Mouse (Mus musculus) C2C12 (cell line): ENCODE results near the gene Gja6. TPM values are rescaled to one million over a fixed set of nuclear protein-coding genes. Genes with fewer than 3 reads are reported as not detected.

Experiments
- H3K27me3 ChIP-seq: one replicate; pipeline ENCODE4 v1.6.1; 2011; ENCODE audit not compliant: control insufficient read depth, insufficient read depth, insufficient read length
- H3K36me3 ChIP-seq: one replicate; pipeline ENCODE4 v1.6.1; 2011; ENCODE audit not compliant: control insufficient read depth, insufficient read depth
- H3K4me3 ChIP-seq: one replicate; pipeline ENCODE4 v1.5.1; 2011; ENCODE audit warnings: mild to moderate bottlenecking, control low read depth; ENCODE audit not compliant: poor library complexity, insufficient read depth, severe bottlenecking
- H3K79me2 ChIP-seq: one replicate; pipeline ENCODE4 v1.6.1; 2011; ENCODE audit not compliant: control insufficient read depth, insufficient read depth
- H3K79me3 ChIP-seq: one replicate; pipeline ENCODE4 v1.6.1; 2011; ENCODE audit warnings: low read depth, control low read depth
- H3ac ChIP-seq: one replicate; pipeline ENCODE3; 2011; ENCODE audit warnings: low read depth; ENCODE audit not compliant: control insufficient read depth, insufficient read length
- CEBPB ChIP-seq: IDR thresholded peaks from one replicate; pipeline ENCODE4 v1.6.1; 2011; ENCODE audit warnings: low read depth, mild to moderate bottlenecking, control low read depth, moderate library complexity
- CTCF ChIP-seq: IDR thresholded peaks from one replicate; pipeline ENCODE4 v1.5.1; 2011; ENCODE audit not compliant: control insufficient read depth, insufficient read depth, insufficient read length
- FOSL1 ChIP-seq: IDR thresholded peaks from one replicate; pipeline ENCODE4 v1.8.0; 2011; ENCODE audit warnings: mild to moderate bottlenecking, low read length; ENCODE audit not compliant: poor library complexity, insufficient read depth, severe bottlenecking
- MAX ChIP-seq: IDR thresholded peaks from one replicate; pipeline ENCODE4 v1.6.1; 2011; ENCODE audit warnings: mild to moderate bottlenecking, control low read depth
- MYOD1 ChIP-seq: IDR thresholded peaks from one replicate; pipeline ENCODE4 v1.6.1; 2011; ENCODE audit warnings: low read depth; ENCODE audit not compliant: control insufficient read depth, insufficient read length
- MYOG ChIP-seq: IDR thresholded peaks from one replicate; pipeline ENCODE4 v1.6.1; 2011; ENCODE audit not compliant: control insufficient read depth, insufficient read length; ENCODE audit errors: extremely low read depth
- USF1 ChIP-seq: IDR thresholded peaks from one replicate; pipeline ENCODE4 v1.6.1; 2011; ENCODE audit warnings: low read depth, mild to moderate bottlenecking, control low read depth, moderate library complexity
- long read RNA-seq, 2 experiments: library from polyadenylated mRNA; unstranded; transcript quantifications; one replicate each; pipeline ENCODE4 v2.0.0; 2019 to 2020
- polyA plus RNA-seq: library from polyadenylated mRNA; unstranded; fragments of >200 nt; fragmentation: generic; extraction: Trizol; gene quantifications from one replicate; pipeline ENCODE4 v1.2.1, GENCODE M21; 2012; ENCODE audit warnings: missing spikeins

Gja6 gene
- 0.01 TPM for polyA plus RNA-seq
- long read RNA-seq, experiment 1 = 0 reads
- long read RNA-seq, experiment 2 = 0 reads

DNA sequence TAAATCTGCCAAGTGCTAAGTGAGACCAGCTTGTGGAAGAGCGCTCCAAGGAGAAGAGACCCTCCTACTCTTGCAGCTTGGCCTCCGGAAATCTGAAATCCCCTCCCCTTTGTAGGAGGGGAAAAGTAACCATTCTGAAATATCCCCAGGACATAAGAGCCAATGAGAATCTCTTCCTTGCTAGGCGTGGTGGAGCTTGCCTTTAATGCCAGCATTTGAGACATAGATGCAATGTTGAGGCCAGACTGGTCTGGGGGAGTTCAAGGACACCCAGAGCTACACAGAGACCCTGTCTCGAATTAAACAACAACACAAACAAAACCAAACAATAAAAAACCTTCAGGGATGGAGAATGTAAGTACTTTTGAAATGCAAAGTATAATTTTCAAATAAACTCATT lies at the start of gene Gja6:
Gene Gja6 (minus strand): TSS at position 101 of the 400 bp plus-strand sequence.
- no peak within 1 kb of the TSS for H3K4me3 ChIP-seq
- H3K36me3 ChIP-seq = no peaks in the 10 kb centered on the region
- no peaks in the 10 kb centered on the region for H3K79me2 ChIP-seq
- no peaks in the 10 kb centered on the region for H3K79me3 ChIP-seq
- no peak for TF ChIP-seq MYOD1
- no peak for TF ChIP-seq USF1
- TF ChIP-seq CTCF = no peak
- TF ChIP-seq MAX = no peak
- TF ChIP-seq FOSL1 = no peak
- no peak for TF ChIP-seq MYOG
- no peak for TF ChIP-seq CEBPB
- H3K27me3 ChIP-seq = no peaks in the 10 kb centered on the region
- no peak within 1 kb of the TSS for H3ac ChIP-seq

DNA sequence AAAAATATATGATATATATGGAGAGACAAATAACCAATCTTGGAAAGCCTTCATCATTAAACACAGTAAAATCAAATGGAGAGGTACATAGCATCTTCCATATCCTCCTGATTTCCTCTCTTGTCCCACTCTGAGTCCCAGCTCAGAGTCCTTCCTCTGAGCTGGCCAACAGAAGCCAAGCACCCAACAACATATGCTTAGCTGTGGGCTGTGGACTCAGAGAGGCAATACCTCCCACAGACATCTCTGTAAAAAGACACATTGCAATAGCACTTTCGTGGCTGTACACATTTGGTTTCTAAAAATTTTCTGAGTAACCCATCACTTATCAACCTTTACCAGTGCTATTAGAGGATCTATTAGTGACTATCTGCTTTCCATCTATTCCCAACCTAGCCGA lies 42.7 kb upstream of the Gja6 start:
- TF ChIP-seq FOSL1 = no peak
- TF ChIP-seq MAX = no peak
- no peak for TF ChIP-seq USF1
- Histone ChIP-seq H3K27me3 (no peaks in the 10 kb centered on the region), H3ac (no peak overlapping the region)

DNA sequence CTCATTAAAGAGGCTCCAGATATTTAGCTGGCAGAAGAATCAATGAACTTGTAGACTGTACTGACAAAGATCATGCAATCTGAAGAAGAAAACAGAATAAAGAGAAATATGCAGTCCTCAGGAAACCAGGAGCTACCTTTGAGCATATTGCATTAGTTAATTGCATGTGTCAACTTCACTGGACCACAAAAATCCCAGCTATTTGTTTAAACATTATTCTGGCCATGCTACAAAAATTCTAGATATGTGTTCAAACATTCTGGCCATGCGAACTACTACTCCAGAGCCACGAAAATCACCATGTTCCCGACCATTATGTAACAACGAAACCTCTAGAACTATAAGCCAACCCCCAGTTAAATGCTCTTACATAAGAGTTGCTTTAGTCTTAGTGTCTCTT lies 37.9 kb upstream of the Gja6 start:
- no peak for TF ChIP-seq USF1
- TF ChIP-seq MYOG = no peak
- TF ChIP-seq FOSL1 = no peak
- TF ChIP-seq MYOD1 = no peak
- TF ChIP-seq MAX = no peak
- TF ChIP-seq CEBPB = no peak
- no peak for TF ChIP-seq CTCF
- no peak overlapping the region for H3K4me3 ChIP-seq
- H3K79me3 ChIP-seq = no peaks in the 10 kb centered on the region
- no peaks in the 10 kb centered on the region for H3K36me3 ChIP-seq
- no peaks in the 10 kb centered on the region for H3K27me3 ChIP-seq
- H3ac ChIP-seq = no peak overlapping the region
- no peaks in the 10 kb centered on the region for H3K79me2 ChIP-seq

More for the DNA sequence above, 42.7 kb upstream of the Gja6 start:
- Histone ChIP-seq H3K79me3 (no peaks in the 10 kb centered on the region), H3K79me2 (no peaks in the 10 kb centered on the region), H3K36me3 (no peaks in the 10 kb centered on the region), H3K4me3 (no peak overlapping the region)

DNA sequence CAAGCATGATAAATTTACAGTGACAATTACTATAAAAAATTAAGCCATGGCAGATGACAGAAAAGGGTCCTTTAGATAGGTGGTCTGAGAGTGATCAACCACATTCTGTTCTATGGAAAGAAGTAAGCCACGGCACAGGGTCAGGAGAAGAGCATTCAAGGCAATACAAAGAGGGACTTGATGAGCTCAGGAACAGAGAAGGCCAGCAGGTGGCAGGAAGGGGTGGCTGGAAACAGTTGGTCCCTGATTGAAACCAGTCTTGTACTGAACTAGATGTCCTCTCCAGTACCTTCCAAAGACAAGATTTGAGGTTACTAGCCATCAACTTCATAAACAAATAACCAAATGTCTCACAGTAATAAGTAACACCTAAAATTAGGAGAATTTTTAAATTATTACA lies 28.7 kb upstream of the Gja6 start:
- Histone ChIP-seq H3K79me3 (no peaks in the 10 kb centered on the region), H3K4me3 (no peak overlapping the region), H3K79me2 (no peaks in the 10 kb centered on the region), H3K27me3 (no peaks in the 10 kb centered on the region), H3ac (no peak overlapping the region), H3K36me3 (no peaks in the 10 kb centered on the region)
- TF ChIP-seq MYOD1 = no peak
- TF ChIP-seq CTCF = no peak
- TF ChIP-seq USF1 = no peak
- TF ChIP-seq CEBPB = no peak
- TF ChIP-seq MYOG = no peak
- TF ChIP-seq FOSL1 = no peak
- no peak for TF ChIP-seq MAX

DNA sequence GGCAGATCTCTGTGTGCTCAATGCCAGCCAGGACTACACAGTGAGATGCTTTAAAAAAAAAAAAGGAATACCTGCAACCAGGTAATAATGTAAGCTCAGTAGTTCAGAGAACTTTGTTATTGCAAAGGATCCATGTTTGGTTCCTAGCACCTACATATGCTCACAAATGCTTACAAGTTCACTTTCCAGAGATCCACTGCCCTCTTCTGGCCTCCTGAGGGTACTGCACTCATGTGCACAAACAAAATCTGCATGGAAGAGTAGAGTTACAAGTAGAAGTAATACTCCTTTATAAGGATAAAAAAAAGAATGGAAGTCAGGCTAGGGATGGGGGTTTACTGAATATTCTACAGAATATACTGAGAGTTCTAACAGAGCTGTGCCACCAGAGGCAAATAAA lies 23.8 kb upstream of the Gja6 start:
- H3K27me3 ChIP-seq = no peaks in the 10 kb centered on the region
- no peak overlapping the region for H3K4me3 ChIP-seq
- no peaks in the 10 kb centered on the region for H3K36me3 ChIP-seq
- no peaks in the 10 kb centered on the region for H3K79me2 ChIP-seq
- H3K79me3 ChIP-seq = no peaks in the 10 kb centered on the region
- no peak overlapping the region for H3ac ChIP-seq
- TF ChIP-seq MAX = no peak
- no peak for TF ChIP-seq CTCF
- TF ChIP-seq MYOG = no peak
- TF ChIP-seq CEBPB = no peak
- TF ChIP-seq FOSL1 = no peak
- TF ChIP-seq MYOD1 = no peak
- no peak for TF ChIP-seq USF1

DNA sequence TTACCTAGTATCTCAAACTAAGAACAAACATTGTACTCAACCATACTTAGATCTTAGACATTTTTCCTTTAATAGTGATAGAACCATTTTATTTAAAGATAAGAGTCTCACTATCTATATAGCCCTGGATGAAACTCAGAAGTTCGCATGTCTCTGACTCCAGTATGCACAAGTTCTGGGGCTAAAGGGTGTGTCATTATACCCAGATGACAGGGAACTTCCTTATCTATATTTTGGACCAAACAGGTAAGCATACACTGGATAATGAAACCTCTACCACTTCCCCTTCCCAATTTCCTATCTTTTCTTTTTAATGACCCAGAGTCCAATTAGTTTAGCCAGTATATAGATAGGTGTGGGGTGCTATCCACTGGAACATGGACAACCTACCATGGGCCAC lies 22.0 kb upstream of the Gja6 start:
- Histone ChIP-seq H3K36me3 (no peaks in the 10 kb centered on the region), H3K4me3 (no peak overlapping the region), H3ac (no peak overlapping the region), H3K27me3 (no peaks in the 10 kb centered on the region), H3K79me2 (no peaks in the 10 kb centered on the region), H3K79me3 (no peaks in the 10 kb centered on the region)
- TF ChIP-seq CTCF (no peak), FOSL1 (no peak)
